Mouse (Mus musculus): Measurements from ENCODE around the gene Sh3rf1.

DNA sequence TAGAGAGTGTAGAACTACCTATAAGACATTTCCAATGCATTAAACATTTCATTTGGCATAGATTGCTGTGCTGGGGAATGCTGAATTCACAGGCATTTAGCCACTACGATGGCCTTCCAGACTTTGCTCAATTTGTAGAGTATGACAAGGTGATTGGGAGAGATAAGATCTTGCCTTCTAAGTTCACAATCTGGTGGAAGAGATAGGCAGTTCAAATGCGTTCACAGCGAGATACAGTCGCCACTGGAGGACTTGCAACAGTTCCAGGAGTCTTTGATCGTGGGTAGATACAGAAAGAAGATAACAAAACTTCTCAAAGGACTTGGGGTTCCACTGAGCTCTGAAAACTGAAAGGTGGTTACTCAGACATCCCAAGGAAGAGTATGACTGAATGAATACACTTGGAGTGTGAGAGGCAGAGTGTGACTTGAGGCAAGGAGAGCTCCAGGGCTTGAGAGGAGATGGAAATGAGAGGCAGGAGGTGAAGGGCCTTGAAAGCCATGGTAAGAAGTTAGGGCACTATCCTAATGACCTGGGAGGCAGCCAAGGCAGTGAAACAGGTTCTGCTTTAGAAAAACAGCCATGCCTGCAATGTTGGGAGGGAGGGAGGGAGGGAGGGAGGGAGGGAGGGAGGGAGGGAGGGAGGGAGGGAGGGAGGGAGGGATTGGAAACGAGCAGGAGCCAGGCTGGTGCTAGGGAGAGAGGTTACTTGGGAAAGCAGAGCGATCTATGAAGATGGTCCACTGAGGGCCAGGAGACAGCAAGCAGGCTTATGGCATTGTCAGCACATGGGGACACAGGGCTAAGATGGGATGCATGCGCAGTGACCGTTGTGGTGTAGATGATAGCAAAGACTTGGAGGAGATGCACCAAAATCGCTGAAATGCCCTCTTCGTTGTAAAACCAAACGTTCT is 45.7 kb upstream of the Sh3rf1 start:
- TF ChIP-seq POLR2A (IDR thresholded peaks at IDR 0.05; ENCODE audit: low read depth, low read length) (no peak), CTCF (IDR thresholded peaks at IDR 0.05; ENCODE audit: extremely low read depth, insufficient read length, insufficient replicate concordance, low read depth, low read length) (no peak)
